ENCODE assay signal across 29 mouse cellular contexts in genomic region chr1:151710424-151711055, GRCm38 (mm10). TPM values are rescaled to one million over a fixed set of nuclear protein-coding genes. Genes with fewer than 3 reads are reported as not detected.
DNase-seq lines count a peak whose midpoint lies in the region; ATAC-seq and TF ChIP-seq lines count a peak whose summit lies in the region.
"Had no signal": no experiment of that assay in that cellular context is flagged by ENCODE, and none has a peak within 500 bp of the region (broad histone marks: within the 10 kb centered on the region; RNA-seq: fewer than 3 reads in every experiment).

No protein-coding gene starts in this region.

- no peaks in the 10 kb centered on the region for H3K27me3 ChIP-seq in liver, postnatal 0 days (ENCODE audit: insufficient read depth, low read length)
- peaks cover 2% of the 10 kb centered on the region; the same call in 1 of the 2 replicates for H3K27me3 ChIP-seq in liver, embryonic 12.5 days (replicated peaks)
- H3K27me3 ChIP-seq: embryonic facial prominence, embryonic 15.5 days; forebrain, embryonic 15.5 days; heart, embryonic 15.5 days; limb, embryonic 15.5 days; liver, embryonic 15.5 days had no signal

- peaks cover 9% of the 10 kb centered on the region; the same call in 1 of the 2 replicates for H3K36me3 ChIP-seq in liver, postnatal 0 days (replicated peaks; ENCODE audit: insufficient read depth, low read length)
- H3K36me3 ChIP-seq in liver, embryonic 12.5 days: no peaks in the 10 kb centered on the region
- H3K36me3 ChIP-seq: embryonic facial prominence, embryonic 15.5 days; forebrain, embryonic 15.5 days; heart, embryonic 15.5 days; limb, embryonic 15.5 days; liver, embryonic 15.5 days; neural tube, embryonic 13.5 days had no signal

- no peak overlapping the region for H3K9ac ChIP-seq in liver, postnatal 0 days (replicated peaks)
- H3K9ac ChIP-seq in liver, embryonic 12.5 days: no peak overlapping the region
- H3K9ac ChIP-seq: embryonic facial prominence, embryonic 15.5 days; forebrain, embryonic 15.5 days; heart, embryonic 15.5 days; limb, embryonic 15.5 days; liver, embryonic 15.5 days; neural tube, embryonic 13.5 days had no signal

- no peak overlapping the region for H3K4me3 ChIP-seq in liver, postnatal 0 days (ENCODE audit: low read depth, low read length)
- no peak overlapping the region for H3K4me3 ChIP-seq in liver, embryonic 12.5 days
- H3K4me3 ChIP-seq: embryonic facial prominence, embryonic 15.5 days; forebrain, embryonic 15.5 days; heart, embryonic 15.5 days; limb, embryonic 15.5 days; liver, embryonic 15.5 days; myocyte; neural tube, embryonic 13.5 days had no signal

- no peak for ATAC-seq in liver, postnatal 0 days
- ATAC-seq in liver, embryonic 12.5 days: no peak
- ATAC-seq: activated CD4-positive, CD25-positive, alpha-beta regulatory T cell, adult 4 months; forebrain, embryonic 15.5 days; hindbrain, postnatal 0 days; midbrain, embryonic 16.5 days had no signal

- no peak for TF ChIP-seq EP300 in liver, postnatal 0 days (IDR thresholded peaks at IDR 0.05; ENCODE audit: low read depth)

- peaks cover 16% of the 10 kb centered on the region for H3K4me1 ChIP-seq in liver, postnatal 0 days (ENCODE audit: insufficient read depth)
- peaks cover 22% of the 10 kb centered on the region for H3K4me1 ChIP-seq in liver, embryonic 12.5 days

- no peak overlapping the region for H3K4me2 ChIP-seq in liver, postnatal 0 days (ENCODE audit: low read depth, low read length)
- no peak overlapping the region for H3K4me2 ChIP-seq in liver, embryonic 12.5 days
- H3K4me2 ChIP-seq: embryonic facial prominence, embryonic 15.5 days; forebrain, embryonic 15.5 days; heart, embryonic 15.5 days; limb, embryonic 15.5 days; liver, embryonic 15.5 days; neural tube, embryonic 13.5 days had no signal

- no peaks in the 10 kb centered on the region for H3K9me3 ChIP-seq in liver, postnatal 0 days (ENCODE audit: low read length)
- no peaks in the 10 kb centered on the region for H3K9me3 ChIP-seq in liver, embryonic 12.5 days (replicated peaks)
- H3K9me3 ChIP-seq: embryonic facial prominence, embryonic 15.5 days; forebrain, embryonic 15.5 days; heart, embryonic 15.5 days; limb, embryonic 15.5 days; liver, embryonic 15.5 days; neural tube, embryonic 13.5 days had no signal

- TF ChIP-seq CTCF in liver, postnatal 0 days (IDR thresholded peaks at IDR 0.05; ENCODE audit: low read depth): no peak

- H3K27ac ChIP-seq in liver, postnatal 0 days (ENCODE audit: low read depth): peak overlapping the region; percentile 67
- H3K27ac ChIP-seq in liver, embryonic 12.5 days: no peak overlapping the region
- H3K27ac ChIP-seq: embryonic facial prominence, embryonic 15.5 days; forebrain, embryonic 15.5 days; heart, embryonic 15.5 days; hindbrain, postnatal 0 days; liver, embryonic 15.5 days; neural tube, embryonic 13.5 days had no signal

- peak; percentile 39 for DNase-seq in kidney, adult 11 months
- no peak for DNase-seq in kidney, adult 18-20 months
- no peak for DNase-seq in liver, postnatal 0 days
- DNase-seq in A20 (ENCODE audit: low read depth, low spot score): peak; percentile 64
- peak; percentile 57 for DNase-seq in adipocyte (ENCODE audit: low spot score)
- DNase-seq in cerebellum, postnatal 10 days: no peak
- DNase-seq: adrenal gland, postnatal 10 days; cerebellum, adult 18-20 months; cerebellum, postnatal 36 days; embryo, embryonic 11 days; gastrocnemius, postnatal 14 days; heart, adult 11 months; layer of hippocampus, adult 9-11 months; lung, postnatal 14 days; retina, postnatal 1 day; right cerebral cortex, postnatal 25 days; spleen, adult 18-20 months; thymus, postnatal 25 days had no signal

- WGBS in liver, postnatal 0 days (ENCODE audit: insufficient replicate concordance): 59% methylated on average over 5 of the region's 5 CpGs
- WGBS in liver, embryonic 12.5 days (ENCODE audit: insufficient replicate concordance): 62% methylated on average over 5 of the region's 5 CpGs

RNA-seq across cellular contexts. Expression of gene Edem3, which starts 44.6 kb away (rescaled TPM):
- 3.7 and 5.2 TPM in 2 replicates for polyA plus RNA-seq in liver, postnatal 0 days (2015; fragmentation: Nextera tagmentation; extraction: Ambion mirVana)
- polyA plus RNA-seq in liver, embryonic 12.5 days (2016; fragmentation: Nextera tagmentation; extraction: Ambion mirVana): 11.9 and 12.5 TPM in 2 replicates

Comparison
In these comparisons a context has a peak if more than half of its experiments do, and no peak if none do; other contexts are left out.
1. DNase-seq: peak in kidney, adult 11 months (single experiment), A20 (single experiment) and adipocyte (single experiment); none in kidney, adult 18-20 months (single experiment), liver, postnatal 0 days (single experiment) and cerebellum, postnatal 10 days (0 of 2).